Mouse (Mus musculus) hindbrain, embryonic 14.5 days (tissue): ENCODE measurements around the gene Nptxr. TPM values are rescaled to one million over a fixed set of nuclear protein-coding genes. Genes with fewer than 3 reads are reported as not detected.

ENCODE experiments used
- ATAC-seq: fragments of 200-750 bp; cut with Nextera tagmentation; 2 replicates; pipeline ENCODE4 v1.8.0; 2017; ENCODE audit warnings: moderate number of reproducible peaks, mild to moderate bottlenecking, moderate TSS enrichment, moderate library complexity; ENCODE audit not compliant: low FRiP score
- DNase-seq: peaks from one replicate; pipeline ENCODE4 v3.0.0-alpha.2; 2015; ENCODE audit warnings: low spot score
- H3K27ac ChIP-seq: fragments of 300-500 bp; sonication (generic); 2 replicates; pipeline ENCODE4 v1.5.1; 2014; ENCODE audit warnings: mild to moderate bottlenecking, moderate library complexity
- H3K27me3 ChIP-seq: fragments of 300-500 bp; sonication (generic); 2 replicates; pipeline ENCODE4 v1.6.1; 2014; ENCODE audit warnings: mild to moderate bottlenecking, low read length, mixed read lengths; ENCODE audit not compliant: control insufficient read depth, insufficient read depth
- H3K36me3 ChIP-seq: fragments of 300-500 bp; sonication (generic); replicated peaks from 2 replicates; pipeline ENCODE4 v1.6.1; 2014; ENCODE audit not compliant: control insufficient read depth, insufficient read depth
- H3K4me1 ChIP-seq: fragments of 300-500 bp; sonication (generic); replicated peaks from 2 replicates; pipeline ENCODE4 v1.6.1; 2014; ENCODE audit warnings: antibody characterized with exemption, low read length, mixed read lengths; ENCODE audit not compliant: control insufficient read depth, insufficient read depth
- H3K4me2 ChIP-seq: fragments of 300-500 bp; sonication (generic); replicated peaks from 2 replicates; pipeline ENCODE4 v1.6.1; 2014; ENCODE audit warnings: mild to moderate bottlenecking, moderate library complexity
- H3K4me3 ChIP-seq: fragments of 300-500 bp; sonication (generic); replicated peaks from 2 replicates; pipeline ENCODE4 v1.5.1; 2014; ENCODE audit warnings: mild to moderate bottlenecking, low read length
- H3K9ac ChIP-seq: fragments of 300-500 bp; sonication (generic); 2 replicates; pipeline ENCODE4 v1.6.1; 2014
- H3K9me3 ChIP-seq: fragments of 300-500 bp; sonication (generic); 2 replicates; pipeline ENCODE4 v1.6.1; 2016; ENCODE audit warnings: low read length; ENCODE audit not compliant: control insufficient read depth
- WGBS: fragments of 180-500 bp; shearing (Covaris S2); extraction: QIAGEN DNeasy Blood & Tissue Kit; methylation state at CpG from one replicate; pipeline ENCODE4 v1.1.7; 2014; 5-methylcytosine and 5-hydroxymethylcytosine counted together
- polyA plus RNA-seq: library from polyadenylated mRNA; unstranded; fragments of >200 nt; fragmentation: Nextera tagmentation; extraction: Ambion mirVana; gene quantifications from 2 replicates; pipeline ENCODE4 v1.2.1, GENCODE M21; 2014

Nptxr gene
- polyA plus RNA-seq, 1 experiment from 2014 or later, result 20.9 TPM

DNA sequence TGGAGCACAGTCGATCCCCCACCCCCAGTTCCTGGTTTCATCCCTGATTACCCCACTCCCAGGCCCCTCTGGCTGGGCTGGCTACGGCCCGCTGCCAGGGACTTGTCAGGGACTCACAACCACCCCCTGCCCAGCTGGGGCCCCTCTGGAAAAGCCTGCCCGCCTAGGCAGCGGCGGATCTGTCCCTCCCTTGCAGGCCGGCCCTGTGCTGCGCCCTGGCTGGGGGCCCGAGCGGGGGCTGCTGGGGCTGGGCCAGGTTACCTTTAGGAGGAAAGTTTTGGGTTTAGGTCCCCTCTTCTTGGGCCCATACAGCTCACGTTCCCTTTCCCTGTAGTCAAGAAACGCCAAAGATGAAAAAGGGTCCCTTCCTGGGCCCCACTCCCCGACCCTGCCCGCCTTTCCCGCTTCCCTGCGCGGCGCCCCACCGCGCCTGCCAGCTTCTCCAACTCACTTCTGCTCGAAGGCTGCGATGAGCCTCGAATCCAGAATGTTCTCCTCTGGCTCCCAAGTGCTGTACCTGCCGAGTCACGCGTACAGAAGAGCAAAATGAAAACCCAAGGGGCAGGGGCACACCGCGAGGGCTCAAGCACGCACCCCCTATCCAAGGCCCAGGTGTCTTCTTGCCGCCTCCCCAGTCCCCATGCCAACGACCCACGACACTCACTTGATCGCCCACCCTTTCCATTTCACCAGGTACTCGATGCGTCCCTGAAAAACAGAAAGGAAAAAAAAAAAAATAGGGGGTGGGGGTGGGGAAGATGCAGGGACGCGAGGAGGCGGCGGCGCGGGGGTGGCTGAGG lies 28.9 kb upstream of the Nptxr start:
- Histone ChIP-seq H3K9me3 (no peaks in the 10 kb centered on the region), H3K36me3 (peaks cover 18% of the 10 kb centered on the region), H3K9ac (peak overlapping the region; percentile 82), H3K4me1 (peaks cover 56% of the 10 kb centered on the region), H3K27me3 (no peaks in the 10 kb centered on the region), H3K4me2 (peak overlapping the region; percentile 89), H3K4me3 (peak overlapping the region; percentile 76), H3K27ac (peak overlapping the region; percentile 95)
- under 1% methylated on average over 41 of the region's 41 CpGs for WGBS
- DNase-seq (no peak), ATAC-seq (peak; percentile 16; the same call in 1 of the 2 replicates)

DNA sequence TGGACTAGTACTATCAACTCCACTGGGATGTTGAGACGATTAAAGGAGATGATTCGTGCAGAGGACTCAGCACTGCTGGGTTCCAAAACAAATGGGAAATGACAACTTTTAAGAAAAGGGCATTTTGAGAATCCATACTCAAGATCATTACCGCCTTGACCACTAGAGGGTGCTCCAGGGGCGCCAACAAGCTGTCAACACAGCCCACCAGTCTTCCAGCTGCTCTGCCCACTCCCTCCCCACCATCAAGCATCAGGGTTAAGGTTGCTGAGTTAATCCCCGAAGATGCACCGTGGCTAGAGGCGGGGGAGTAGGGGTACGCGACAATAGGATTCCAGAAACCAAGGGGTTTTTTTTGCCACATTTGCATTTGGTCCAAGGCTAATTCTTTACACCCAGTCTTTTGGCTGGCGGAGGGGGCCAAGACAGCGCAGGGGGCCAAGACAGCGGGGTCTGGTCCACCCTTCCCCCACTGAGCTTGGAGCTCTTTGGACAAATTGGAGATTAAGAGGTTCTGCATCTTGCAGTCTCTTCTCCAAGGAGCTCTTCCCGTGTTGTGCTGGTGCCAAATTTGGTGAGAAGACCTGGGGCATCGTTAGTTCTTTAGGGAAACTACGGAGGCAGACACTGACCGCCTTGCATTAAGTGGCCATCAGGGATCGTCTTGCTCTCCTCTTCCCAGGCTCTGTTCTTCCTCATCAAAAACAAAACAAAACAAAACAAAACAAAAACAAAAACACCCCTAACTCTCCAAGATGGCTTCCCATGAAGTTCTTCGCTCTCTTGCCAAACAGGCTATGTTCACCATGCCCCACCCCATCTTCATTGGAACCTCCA lies 27.7 kb upstream of the Nptxr start:
- WGBS, result 21% methylated on average over 18 of the region's 18 CpGs
- peaks cover 30% of the 10 kb centered on the region for H3K36me3 ChIP-seq
- peak overlapping the region; percentile 89 for H3K4me2 ChIP-seq
- no peaks in the 10 kb centered on the region for H3K27me3 ChIP-seq
- H3K4me1 ChIP-seq, result peaks cover 67% of the 10 kb centered on the region
- ATAC-seq (no peak), DNase-seq (peak; percentile 88)
- peak overlapping the region; percentile 82 for H3K9ac ChIP-seq
- H3K9me3 ChIP-seq, result no peaks in the 10 kb centered on the region
- peak overlapping the region; percentile 95 for H3K27ac ChIP-seq
- H3K4me3 ChIP-seq, result peak overlapping the region; percentile 76

DNA sequence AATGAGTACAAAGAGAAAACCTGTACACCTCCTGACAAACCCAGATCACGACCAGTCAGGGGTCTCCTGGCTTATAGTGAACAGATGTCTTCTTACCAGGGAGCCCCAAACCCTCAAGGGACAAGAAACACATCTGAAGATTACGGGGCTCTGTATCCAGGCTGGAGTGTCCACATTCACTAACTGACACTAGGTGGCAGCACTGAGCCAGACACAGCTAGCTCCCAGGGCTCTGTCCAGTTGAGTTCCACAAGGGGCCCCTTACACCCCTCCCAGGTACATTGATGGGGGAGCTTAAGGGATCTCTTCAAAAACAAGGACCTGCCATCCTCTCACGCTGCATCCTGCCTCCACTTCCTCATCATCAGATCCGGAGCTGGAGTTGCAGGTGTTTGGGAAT lies 25.8 kb upstream of the Nptxr start:
- Histone ChIP-seq H3K36me3 (peaks cover 40% of the 10 kb centered on the region), H3K9ac (no peak overlapping the region), H3K4me3 (no peak overlapping the region), H3K9me3 (no peaks in the 10 kb centered on the region), H3K27me3 (no peaks in the 10 kb centered on the region), H3K4me1 (peaks cover 78% of the 10 kb centered on the region), H3K4me2 (no peak overlapping the region), H3K27ac (peak overlapping the region; percentile 26; the same call in 1 of the 2 replicates)
- WGBS, result 12% methylated on average over 4 of the region's 4 CpGs
- ATAC-seq (no peak), DNase-seq (peak; percentile 91)

DNA sequence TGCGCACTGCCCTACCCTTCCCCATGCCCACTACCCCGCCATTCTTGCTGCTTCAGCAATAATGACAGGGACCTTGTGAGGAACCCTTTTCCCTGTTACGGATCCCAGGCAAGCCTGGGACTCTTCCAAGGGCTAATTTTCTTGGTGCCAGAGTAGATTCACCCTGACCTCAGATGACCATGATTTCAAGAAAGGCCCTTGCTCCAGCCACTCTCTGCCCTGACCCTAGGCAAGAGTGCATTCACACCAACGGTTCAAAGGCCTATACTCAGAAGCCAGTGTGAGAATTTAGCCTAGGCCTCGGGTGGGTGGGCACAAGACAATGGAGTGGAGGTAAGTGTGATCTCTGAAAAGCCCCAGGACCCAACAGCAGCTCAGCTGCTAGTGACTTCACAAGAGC lies 24.9 kb upstream of the Nptxr start:
- Histone ChIP-seq H3K36me3 (peaks cover 40% of the 10 kb centered on the region), H3K4me2 (peak overlapping the region; percentile 32; the same call in 1 of the 2 replicates), H3K4me1 (peaks cover 77% of the 10 kb centered on the region), H3K27me3 (no peaks in the 10 kb centered on the region), H3K9ac (peak overlapping the region; percentile 5), H3K4me3 (no peak overlapping the region), H3K9me3 (no peaks in the 10 kb centered on the region), H3K27ac (no peak overlapping the region)
- DNase-seq (no peak), ATAC-seq (no peak)
- WGBS, result 64% methylated on average over 5 of the region's 5 CpGs

DNA sequence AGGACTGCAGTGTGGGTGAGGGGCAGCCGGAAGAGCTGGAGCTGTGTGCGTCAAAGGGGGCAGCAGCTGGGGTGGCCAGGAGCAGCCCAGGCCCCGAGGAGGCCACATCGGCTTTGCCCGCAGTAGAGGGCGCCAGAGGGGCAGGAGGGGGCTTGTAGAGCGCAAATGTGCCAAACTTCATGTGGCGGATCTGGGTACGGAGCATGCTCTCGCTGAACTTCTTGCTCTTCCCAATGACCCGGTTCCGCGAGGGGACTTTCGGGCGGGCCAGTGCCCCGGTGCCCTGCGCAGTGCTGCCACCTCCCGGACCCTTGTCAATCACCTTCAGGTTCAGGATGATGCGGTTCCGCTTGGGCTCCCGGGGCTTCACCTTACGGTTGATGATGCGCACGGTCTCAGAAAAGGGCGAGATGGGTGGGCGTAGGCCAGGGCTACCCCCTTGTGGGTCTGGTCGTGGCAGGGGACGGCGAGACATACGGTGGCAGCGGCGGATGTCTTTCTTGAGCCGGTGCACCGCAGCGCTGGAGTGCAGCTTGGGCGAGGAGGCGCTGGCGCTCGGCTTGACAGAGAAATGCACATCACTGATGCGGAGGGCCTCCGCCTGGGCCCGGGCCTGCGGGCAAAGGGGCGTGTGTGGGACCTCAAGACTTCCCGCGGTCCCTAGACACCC lies 23.9 kb upstream of the Nptxr start:
- no peaks in the 10 kb centered on the region for H3K27me3 ChIP-seq
- peaks cover 44% of the 10 kb centered on the region for H3K36me3 ChIP-seq
- peaks cover 76% of the 10 kb centered on the region for H3K4me1 ChIP-seq
- H3K9ac ChIP-seq, result peak overlapping the region; percentile 5; the same call in 1 of the 2 replicates
- WGBS, result 53% methylated on average over 46 of the region's 46 CpGs
- H3K4me2 ChIP-seq, result peak overlapping the region; percentile 32
- ATAC-seq (no peak), DNase-seq (no peak)
- no peak overlapping the region for H3K4me3 ChIP-seq
- H3K27ac ChIP-seq, result no peak overlapping the region
- no peaks in the 10 kb centered on the region for H3K9me3 ChIP-seq

DNA sequence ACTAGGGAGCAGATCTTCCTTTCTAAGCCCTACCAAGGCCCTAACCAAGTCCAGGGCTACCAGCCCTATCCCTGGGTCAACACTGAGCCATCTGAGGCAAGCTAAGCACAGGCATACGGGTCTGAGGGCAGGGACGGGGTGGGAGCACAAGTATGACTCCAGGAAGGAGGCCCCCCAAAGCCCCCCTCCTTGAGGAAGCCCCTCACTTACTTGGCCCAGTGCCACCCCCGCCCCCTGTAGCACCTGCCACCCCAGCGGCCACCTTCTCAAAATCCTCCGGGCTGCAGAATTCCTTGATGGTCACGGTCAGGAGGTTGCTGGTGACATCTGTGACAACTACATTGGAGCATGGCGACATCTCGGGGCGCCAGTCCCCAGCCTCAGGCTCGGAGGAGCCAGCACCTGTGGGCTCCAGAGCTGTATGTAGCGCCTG lies 23.2 kb upstream of the Nptxr start:
- Histone ChIP-seq H3K27me3 (no peaks in the 10 kb centered on the region), H3K4me2 (0 out of 2 replicates have a peak overlapping the region, but pooled peaks have one; percentile 32), H3K27ac (no peak overlapping the region), H3K4me1 (peaks cover 75% of the 10 kb centered on the region), H3K4me3 (no peak overlapping the region), H3K36me3 (peaks cover 51% of the 10 kb centered on the region), H3K9ac (peak overlapping the region; percentile 34; the same call in 1 of the 2 replicates), H3K9me3 (no peaks in the 10 kb centered on the region)
- 67% methylated on average over 11 of the region's 11 CpGs for WGBS
- ATAC-seq (no peak), DNase-seq (no peak)

DNA sequence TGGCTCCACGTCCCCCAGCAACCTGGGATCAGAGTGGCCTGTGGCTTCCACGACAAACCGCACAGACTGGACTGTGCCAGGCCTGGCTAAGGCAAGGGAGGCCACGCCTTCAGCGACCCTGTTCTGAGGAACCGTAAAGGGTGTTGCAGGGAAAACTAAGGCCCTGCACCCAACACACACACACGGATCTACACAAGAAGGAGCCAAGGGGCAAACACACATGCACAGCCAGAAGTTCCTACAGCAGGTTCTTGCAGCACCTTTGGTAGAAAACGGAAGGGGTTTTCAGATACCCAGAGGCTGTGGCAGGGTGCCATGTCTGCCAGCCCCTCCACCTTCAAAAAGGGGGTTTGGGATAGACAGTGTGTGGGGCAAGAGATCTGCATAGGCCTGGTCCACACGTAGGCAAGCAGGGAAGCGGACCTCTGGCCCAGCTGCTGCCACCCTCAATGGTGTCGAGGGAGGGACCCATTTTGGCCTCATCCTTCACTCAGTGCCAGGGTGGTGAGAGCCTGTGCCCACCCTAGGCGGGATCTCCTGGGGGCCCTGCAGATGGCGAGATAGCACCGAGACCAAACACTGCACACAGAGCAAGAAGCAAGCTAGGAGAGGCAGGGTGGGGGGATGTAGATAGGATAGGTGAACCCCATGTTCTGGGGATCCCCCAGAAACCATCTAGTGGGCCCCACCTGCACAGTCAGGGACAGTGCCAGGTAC lies 22.7 kb upstream of the Nptxr start:
- WGBS, result 93% methylated on average over 14 of the region's 14 CpGs

DNA sequence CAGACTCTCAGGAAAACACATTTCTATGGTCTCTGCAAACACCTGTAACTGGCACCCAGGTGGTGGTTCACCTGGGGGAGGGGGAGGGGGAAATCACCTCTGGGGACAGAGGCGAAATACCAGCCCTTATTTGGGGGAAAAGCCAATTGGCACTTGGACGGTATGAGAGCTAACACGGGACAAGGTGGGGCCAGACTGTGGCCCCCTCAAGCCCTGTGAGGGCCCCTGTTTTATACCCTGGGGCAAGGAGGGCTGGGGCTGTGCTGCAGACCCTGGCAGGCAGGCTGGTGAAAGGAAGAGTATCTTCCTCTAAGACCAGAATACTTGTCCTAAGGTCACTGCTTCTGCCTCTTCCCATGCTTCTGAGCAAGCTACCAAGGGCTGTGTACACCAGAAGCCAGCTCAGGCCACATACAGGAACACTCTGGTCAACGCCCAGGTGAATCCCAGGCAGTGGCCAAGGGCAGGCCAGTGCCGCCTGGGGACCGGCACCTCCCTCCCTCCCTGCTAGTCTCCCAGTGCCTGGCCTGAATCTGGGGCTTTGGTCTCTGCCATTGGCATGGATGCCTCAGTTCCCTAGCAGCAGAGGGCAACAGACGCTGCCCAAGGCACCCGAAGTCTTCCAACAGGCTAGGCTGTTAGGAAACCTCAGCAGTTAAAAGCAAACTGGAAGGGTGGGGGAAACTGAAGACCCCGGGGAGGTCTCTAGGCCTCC lies 21.8 kb upstream of the Nptxr start:
- H3K9ac ChIP-seq, result no peak overlapping the region
- no peak overlapping the region for H3K4me3 ChIP-seq
- H3K4me2 ChIP-seq, result no peak overlapping the region
- 88% methylated on average over 9 of the region's 9 CpGs for WGBS
- ATAC-seq, result no peak
- no peak for DNase-seq
- peaks cover 49% of the 10 kb centered on the region for H3K36me3 ChIP-seq
- H3K4me1 ChIP-seq, result peaks cover 61% of the 10 kb centered on the region
- H3K27me3 ChIP-seq, result no peaks in the 10 kb centered on the region
- no peaks in the 10 kb centered on the region for H3K9me3 ChIP-seq
- H3K27ac ChIP-seq, result no peak overlapping the region

More for the DNA sequence above, 22.7 kb upstream of the Nptxr start:
- no peaks in the 10 kb centered on the region for H3K9me3 ChIP-seq
- H3K4me2 ChIP-seq, result no peak overlapping the region
- no peak overlapping the region for H3K27ac ChIP-seq
- H3K36me3 ChIP-seq, result peaks cover 55% of the 10 kb centered on the region
- no peak for DNase-seq
- no peak overlapping the region for H3K4me3 ChIP-seq
- H3K4me1 ChIP-seq, result peaks cover 69% of the 10 kb centered on the region
- peak overlapping the region; percentile 34; the same call in 1 of the 2 replicates for H3K9ac ChIP-seq
- 0 out of 2 replicates have a peak, but pooled peaks have one; percentile 5 for ATAC-seq
- no peaks in the 10 kb centered on the region for H3K27me3 ChIP-seq
